Mouse (Mus musculus): ENCODE measurements around the gene Cog2.

DNA sequence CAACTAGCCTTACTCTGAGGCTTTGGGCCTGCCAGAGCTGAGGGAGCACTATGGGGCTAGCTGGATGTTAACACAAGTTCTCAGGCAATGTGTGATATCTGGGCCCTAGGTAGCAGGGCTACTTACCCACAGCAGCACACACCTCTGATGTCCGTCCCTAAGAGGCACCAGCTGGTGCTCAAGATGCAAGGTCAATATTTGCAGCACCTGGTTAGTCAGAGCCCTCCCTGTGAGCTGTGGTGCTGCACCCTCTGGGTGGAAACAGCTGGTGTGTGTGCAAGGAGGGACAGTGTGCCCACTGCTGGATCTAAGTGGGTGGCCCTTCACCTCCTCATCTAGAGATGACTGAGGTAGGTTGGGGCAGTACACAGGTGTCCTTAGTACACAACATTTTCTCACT lies 56.2 kb downstream of the Cog2 start:
- TF ChIP-seq CTCF (IDR thresholded peaks at IDR 0.05; ENCODE audit: low read depth, low read length) (no peak), POLR2A (IDR thresholded peaks at IDR 0.05; ENCODE audit: borderline replicate concordance, low read depth, low read length) (no peak)
